Mouse (Mus musculus): ENCODE data around the gene Bak1. TPM values are rescaled to one million over a fixed set of nuclear protein-coding genes. Genes with fewer than 3 reads are reported as not detected.

The Bak1 gene
- polyA plus RNA-seq, 1 experiment: 56.8 TPM

DNA sequence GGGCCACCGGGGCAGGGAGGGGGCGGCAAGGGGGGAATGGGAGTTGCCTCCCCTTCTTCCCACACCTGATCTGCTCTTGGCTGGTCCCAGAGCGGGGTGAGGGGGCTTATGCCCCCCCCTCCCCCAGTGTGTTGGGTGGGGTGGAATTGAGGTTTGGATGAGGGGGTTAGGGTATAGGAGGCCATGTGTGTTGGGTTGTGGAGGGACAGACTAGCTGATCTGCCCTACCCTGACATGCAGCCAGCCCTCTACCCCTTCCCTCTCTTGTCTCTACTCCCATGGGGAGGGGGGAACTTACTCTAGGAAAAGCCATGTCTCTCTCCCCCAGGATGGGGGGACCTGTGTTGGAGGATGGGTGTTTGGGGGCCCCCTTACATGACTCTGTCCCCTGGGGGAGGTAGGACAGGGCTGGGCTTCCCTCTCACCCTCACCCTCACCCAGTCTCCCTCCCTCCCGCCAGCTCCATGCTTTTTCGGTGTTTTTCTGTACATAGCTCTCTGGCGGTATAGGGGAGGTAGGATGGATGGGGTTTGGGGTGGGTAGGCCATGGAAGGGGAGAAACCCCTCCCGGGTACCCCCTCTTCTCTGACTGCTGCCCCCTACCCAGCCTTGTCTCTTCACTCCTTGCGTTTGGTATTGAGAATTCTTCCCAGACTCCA is 57.4 kb downstream of the Bak1 start:
- Histone ChIP-seq H3K4me1 (ENCODE audit: control insufficient read depth, insufficient read depth, low read length) (no peaks in the 10 kb centered on the region; the same call in 1 of the 2 replicates), H3K27ac (ENCODE audit: control insufficient read depth, insufficient read depth, low read depth, low read length, poor library complexity) (no peak overlapping the region), H3K4me3 (replicated peaks; ENCODE audit: control insufficient read depth, low read depth, low read length) (no peak overlapping the region)
- 78% methylated on average over 8 of the region's 8 CpGs for WGBS
- TF ChIP-seq POLR2A (IDR thresholded peaks at IDR 0.05; ENCODE audit: borderline replicate concordance, control insufficient read depth, low read depth, low read length) (no peak), CTCF (IDR thresholded peaks at IDR 0.05; ENCODE audit: control insufficient read depth, insufficient read depth, low read length) (no peak)

DNA sequence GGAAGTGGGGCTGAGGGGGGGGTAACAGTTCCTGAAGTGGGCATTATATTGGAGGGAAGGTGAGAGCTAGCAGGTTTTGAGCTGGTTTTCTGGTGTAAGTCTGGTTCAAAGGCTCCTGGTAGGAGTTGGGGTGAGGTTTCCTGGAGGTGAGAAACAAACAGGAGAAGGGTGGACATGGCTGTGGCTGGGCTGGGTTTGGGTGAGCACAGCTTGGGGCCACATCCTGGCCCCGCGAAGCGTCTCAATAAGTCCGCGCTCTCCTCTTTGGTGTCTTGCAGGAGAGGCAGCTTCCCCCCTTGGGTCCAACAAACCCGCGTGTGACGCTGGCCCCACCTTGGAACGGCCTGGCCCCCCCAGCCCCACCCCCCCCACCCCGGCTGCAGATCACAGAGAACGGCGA is 58.6 kb downstream of the Bak1 start:
- no peak overlapping the region for H3K4me3 ChIP-seq (replicated peaks; ENCODE audit: control insufficient read depth, low read depth, low read length)
- H3K27ac ChIP-seq (ENCODE audit: control insufficient read depth, insufficient read depth, low read depth, low read length, poor library complexity): no peak overlapping the region
- TF ChIP-seq POLR2A (IDR thresholded peaks at IDR 0.05; ENCODE audit: borderline replicate concordance, control insufficient read depth, low read depth, low read length) (no peak), CTCF (IDR thresholded peaks at IDR 0.05; ENCODE audit: control insufficient read depth, insufficient read depth, low read length) (no peak)
- 66% methylated on average over 12 of the region's 12 CpGs for WGBS
- no peaks in the 10 kb centered on the region; the same call in 1 of the 2 replicates for H3K4me1 ChIP-seq (ENCODE audit: control insufficient read depth, insufficient read depth, low read length)

Other genes starting within 250 kb of the Bak1 start
- gene Bnip1, start 247.9 kb downstream of the Bak1 start, polyA plus RNA-seq (2011; ENCODE audit: insufficient read depth, insufficient read length, low replicate concordance, missing spikeins): 20.7 and 29.5 TPM in 2 replicates
- not detected in 2 replicates for gene Nkx2-5, start 184.0 kb downstream of the Bak1 start, polyA plus RNA-seq (2011; ENCODE audit: insufficient read depth, insufficient read length, low replicate concordance, missing spikeins)
- 30.8 and 50.8 TPM in 2 replicates for gene Kifc5b, start 111.9 kb downstream of the Bak1 start, polyA plus RNA-seq (2011; ENCODE audit: insufficient read depth, insufficient read length, low replicate concordance, missing spikeins)
- 43.0 and 63.9 TPM in 2 replicates for gene Phf1, start 96.0 kb downstream of the Bak1 start, polyA plus RNA-seq (2011; ENCODE audit: insufficient read depth, insufficient read length, low replicate concordance, missing spikeins)
- 77.1 and 99.0 TPM in 2 replicates for gene Cuta, start 89.4 kb downstream of the Bak1 start, polyA plus RNA-seq (2011; ENCODE audit: insufficient read depth, insufficient read length, low replicate concordance, missing spikeins)
- 9.5 and 24.1 TPM in 2 replicates for gene Syngap1, start 87.8 kb downstream of the Bak1 start, polyA plus RNA-seq (2011; ENCODE audit: insufficient read depth, insufficient read length, low replicate concordance, missing spikeins)
- gene Zbtb9, start 55.8 kb downstream of the Bak1 start, polyA plus RNA-seq (2011; ENCODE audit: insufficient read depth, insufficient read length, low replicate concordance, missing spikeins): 6.7 and 10.2 TPM in 2 replicates
- gene Itpr3, start 28.3 kb upstream of the Bak1 start, polyA plus RNA-seq (2011; ENCODE audit: insufficient read depth, insufficient read length, low replicate concordance, missing spikeins): 10.8 and 12.5 TPM in 2 replicates
- gene Uqcc2, start 104.9 kb upstream of the Bak1 start, polyA plus RNA-seq (2011; ENCODE audit: insufficient read depth, insufficient read length, low replicate concordance, missing spikeins): 53.9 and 105 TPM in 2 replicates
- gene Ip6k3, start 138.8 kb upstream of the Bak1 start, polyA plus RNA-seq (2011; ENCODE audit: insufficient read depth, insufficient read length, low replicate concordance, missing spikeins): not detected in 2 replicates
- gene Lemd2, start 175.5 kb upstream of the Bak1 start, polyA plus RNA-seq (2011; ENCODE audit: insufficient read depth, insufficient read length, low replicate concordance, missing spikeins): 31.2 and 46.3 TPM in 2 replicates